Mouse (Mus musculus) embryonic facial prominence, embryonic 12.5 days (tissue): ENCODE data around the gene Abca5. TPM values are rescaled to one million over a fixed set of nuclear protein-coding genes. Genes with fewer than 3 reads are reported as not detected.
A peak's percentile ranks its signal among the peaks of the same experiment; 100 is the strongest.

Experiments
- ATAC-seq: fragments of 200-750 bp; cut with Nextera tagmentation; 2 replicates; pipeline ENCODE4 v1.8.0; 2017; ENCODE audit not compliant: insufficient number of reproducible peaks, insufficient read depth, low FRiP score, low TSS enrichment
- H3K27ac ChIP-seq: fragments of 300-500 bp; sonication (generic); 2 replicates; pipeline ENCODE4 v1.5.1; 2016; ENCODE audit warnings: mild to moderate bottlenecking
- H3K27me3 ChIP-seq: fragments of 300-500 bp; sonication (generic); 2 replicates; pipeline ENCODE4 v1.6.1; 2016; ENCODE audit warnings: mild to moderate bottlenecking, moderate library complexity
- H3K36me3 ChIP-seq: fragments of 300-500 bp; sonication (generic); 2 replicates; pipeline ENCODE4 v1.6.1; 2016; ENCODE audit warnings: mild to moderate bottlenecking
- H3K4me1 ChIP-seq: fragments of 300-500 bp; sonication (generic); 2 replicates; pipeline ENCODE4 v1.6.1; 2016
- H3K4me2 ChIP-seq: fragments of 300-500 bp; sonication (generic); replicated peaks from 2 replicates; pipeline ENCODE4 v1.6.1; 2016; ENCODE audit warnings: mild to moderate bottlenecking, moderate library complexity
- H3K4me3 ChIP-seq: fragments of 300-500 bp; sonication (generic); 2 replicates; pipeline ENCODE4 v1.5.1; 2016; ENCODE audit warnings: mild to moderate bottlenecking
- H3K9ac ChIP-seq: fragments of 300-500 bp; sonication (generic); 2 replicates; pipeline ENCODE4 v1.6.1; 2016; ENCODE audit warnings: mild to moderate bottlenecking, moderate library complexity
- H3K9me3 ChIP-seq: fragments of 300-500 bp; sonication (generic); 2 replicates; pipeline ENCODE4 v1.6.1; 2016; ENCODE audit warnings: mild to moderate bottlenecking, moderate library complexity
- WGBS: fragments of 180-500 bp; shearing (Covaris S2); methylation state at CpG from one replicate; pipeline ENCODE4 v1.1.7; 2016; 5-methylcytosine and 5-hydroxymethylcytosine counted together
- polyA plus RNA-seq: library from polyadenylated mRNA; unstranded; fragments of >200 nt; fragmentation: Nextera tagmentation; extraction: Ambion mirVana; gene quantifications from 2 replicates; pipeline ENCODE4 v1.2.1, GENCODE M21; 2016

Abca5 gene
- polyA plus RNA-seq, 1 experiment from 2014 or later: 8.0 TPM

- Histone ChIP-seq H3K4me3 (no peak overlapping the region), H3K27ac (no peak overlapping the region), H3K9me3 (no peaks in the 10 kb centered on the region), H3K36me3 (peaks cover 3% of the 10 kb centered on the region; the same call in 1 of the 2 replicates), H3K9ac (no peak overlapping the region), H3K4me1 (peaks cover 7% of the 10 kb centered on the region; the same call in 1 of the 2 replicates), H3K27me3 (no peaks in the 10 kb centered on the region), H3K4me2 (no peak overlapping the region)
- 79% methylated on average over 2 of the region's 2 CpGs for WGBS
- ATAC-seq: no peak
These were observed 46.9 kb downstream of the Abca5 start for GRCm38 (mm10) chr11:110290586-110290985.

GRCm38 (mm10) chr11:110288423-110288822, 49.1 kb downstream of the Abca5 start:
- peaks cover 7% of the 10 kb centered on the region; the same call in 1 of the 2 replicates for H3K4me1 ChIP-seq
- 85% methylated on average over 3 of the region's 3 CpGs for WGBS
- ATAC-seq: no peak
- no peaks in the 10 kb centered on the region for H3K27me3 ChIP-seq
- peaks cover 3% of the 10 kb centered on the region; the same call in 1 of the 2 replicates for H3K36me3 ChIP-seq
- no peak overlapping the region for H3K9ac ChIP-seq
- H3K27ac ChIP-seq: no peak overlapping the region
- no peak overlapping the region for H3K4me3 ChIP-seq
- no peak overlapping the region for H3K4me2 ChIP-seq
- H3K9me3 ChIP-seq: no peaks in the 10 kb centered on the region

GRCm38 (mm10) chr11:110287694-110288093, 49.8 kb downstream of the Abca5 start:
- H3K36me3 ChIP-seq: peaks cover 3% of the 10 kb centered on the region; the same call in 1 of the 2 replicates
- peaks cover 7% of the 10 kb centered on the region; the same call in 1 of the 2 replicates for H3K4me1 ChIP-seq
- no peaks in the 10 kb centered on the region for H3K9me3 ChIP-seq
- ATAC-seq: no peak
- 67% methylated on average over 9 of the region's 9 CpGs for WGBS
- H3K4me3 ChIP-seq: no peak overlapping the region
- no peaks in the 10 kb centered on the region for H3K27me3 ChIP-seq
- no peak overlapping the region for H3K27ac ChIP-seq
- no peak overlapping the region for H3K9ac ChIP-seq
- no peak overlapping the region for H3K4me2 ChIP-seq

- Histone ChIP-seq H3K4me2 (no peak overlapping the region), H3K9ac (no peak overlapping the region), H3K4me3 (no peak overlapping the region), H3K27me3 (no peaks in the 10 kb centered on the region), H3K9me3 (no peaks in the 10 kb centered on the region), H3K4me1 (peaks cover 7% of the 10 kb centered on the region; the same call in 1 of the 2 replicates), H3K27ac (no peak overlapping the region), H3K36me3 (peaks cover 3% of the 10 kb centered on the region; the same call in 1 of the 2 replicates)
- 73% methylated on average over 3 of the region's 3 CpGs for WGBS
- no peak for ATAC-seq
These were observed 51.2 kb downstream of the Abca5 start for GRCm38 (mm10) chr11:110286331-110286730.

- no peak overlapping the region for H3K4me3 ChIP-seq
- no peaks in the 10 kb centered on the region for H3K27me3 ChIP-seq
- H3K4me1 ChIP-seq: peaks cover 7% of the 10 kb centered on the region; the same call in 1 of the 2 replicates
- no peak overlapping the region for H3K4me2 ChIP-seq
- H3K9me3 ChIP-seq: no peaks in the 10 kb centered on the region
- H3K9ac ChIP-seq: no peak overlapping the region
- no peak overlapping the region for H3K27ac ChIP-seq
- ATAC-seq: no peak
- 77% methylated on average over 10 of the region's 10 CpGs for WGBS
- no peaks in the 10 kb centered on the region for H3K36me3 ChIP-seq
These were observed 52.7 kb downstream of the Abca5 start for GRCm38 (mm10) chr11:110284849-110285248.

- H3K4me3 ChIP-seq: no peak overlapping the region
- H3K4me2 ChIP-seq: no peak overlapping the region
- H3K4me1 ChIP-seq: peaks cover 7% of the 10 kb centered on the region; the same call in 1 of the 2 replicates
- no peaks in the 10 kb centered on the region for H3K9me3 ChIP-seq
- no peak overlapping the region for H3K9ac ChIP-seq
- 90% methylated on average over 9 of the region's 9 CpGs for WGBS
- no peak overlapping the region for H3K27ac ChIP-seq
- no peaks in the 10 kb centered on the region for H3K27me3 ChIP-seq
- no peaks in the 10 kb centered on the region for H3K36me3 ChIP-seq
- no peak for ATAC-seq
These were observed 53.2 kb downstream of the Abca5 start for GRCm38 (mm10) chr11:110284185-110284787.

GRCm38 (mm10) chr11:110274794-110275193, 62.7 kb downstream of the Abca5 start:
- Histone ChIP-seq H3K36me3 (no peaks in the 10 kb centered on the region), H3K4me1 (no peaks in the 10 kb centered on the region), H3K9ac (no peak overlapping the region), H3K27ac (no peak overlapping the region), H3K27me3 (no peaks in the 10 kb centered on the region), H3K9me3 (no peaks in the 10 kb centered on the region), H3K4me2 (no peak overlapping the region), H3K4me3 (no peak overlapping the region)
- 54% methylated on average over 3 of the region's 3 CpGs for WGBS
- ATAC-seq: no peak

GRCm38 (mm10) chr11:110271745-110272144, 65.8 kb downstream of the Abca5 start:
- WGBS: 5% methylated on average over 5 of the region's 5 CpGs
- Histone ChIP-seq H3K4me1 (no peaks in the 10 kb centered on the region), H3K27me3 (no peaks in the 10 kb centered on the region), H3K9me3 (no peaks in the 10 kb centered on the region), H3K27ac (no peak overlapping the region), H3K36me3 (no peaks in the 10 kb centered on the region), H3K4me2 (no peak overlapping the region), H3K4me3 (no peak overlapping the region), H3K9ac (no peak overlapping the region)
- ATAC-seq: 0 out of 2 replicates have a peak, but pooled peaks have one; percentile 41

GRCm38 (mm10) chr11:110268244-110268844, 69.2 kb downstream of the Abca5 start:
- Histone ChIP-seq H3K9ac (no peak overlapping the region), H3K4me2 (no peak overlapping the region), H3K27me3 (no peaks in the 10 kb centered on the region), H3K4me3 (no peak overlapping the region), H3K36me3 (no peaks in the 10 kb centered on the region), H3K27ac (no peak overlapping the region), H3K9me3 (no peaks in the 10 kb centered on the region), H3K4me1 (no peaks in the 10 kb centered on the region)
- WGBS: 49% methylated on average over 8 of the region's 8 CpGs
- ATAC-seq: no peak

GRCm38 (mm10) chr11:110267232-110267631, 70.3 kb downstream of the Abca5 start:
- ATAC-seq: no peak
- H3K4me1 ChIP-seq: no peaks in the 10 kb centered on the region
- 96% methylated on average over 6 of the region's 6 CpGs for WGBS
- no peak overlapping the region for H3K27ac ChIP-seq
- no peaks in the 10 kb centered on the region for H3K36me3 ChIP-seq
- H3K9me3 ChIP-seq: no peaks in the 10 kb centered on the region
- H3K4me2 ChIP-seq: no peak overlapping the region
- H3K27me3 ChIP-seq: no peaks in the 10 kb centered on the region
- no peak overlapping the region for H3K4me3 ChIP-seq
- H3K9ac ChIP-seq: no peak overlapping the region

- Histone ChIP-seq H3K4me1 (no peaks in the 10 kb centered on the region), H3K9me3 (no peaks in the 10 kb centered on the region), H3K27me3 (no peaks in the 10 kb centered on the region), H3K36me3 (no peaks in the 10 kb centered on the region), H3K4me3 (no peak overlapping the region), H3K4me2 (no peak overlapping the region), H3K27ac (no peak overlapping the region), H3K9ac (no peak overlapping the region)
- 92% methylated on average over 11 of the region's 11 CpGs for WGBS
- no peak for ATAC-seq
These were observed 70.8 kb downstream of the Abca5 start for GRCm38 (mm10) chr11:110266757-110267156.

GRCm38 (mm10) chr11:110261867-110262266, 75.6 kb downstream of the Abca5 start:
- H3K36me3 ChIP-seq: no peaks in the 10 kb centered on the region
- H3K27me3 ChIP-seq: no peaks in the 10 kb centered on the region
- no peak overlapping the region for H3K9ac ChIP-seq
- 73% methylated on average over 3 of the region's 3 CpGs for WGBS
- no peak for ATAC-seq
- H3K4me2 ChIP-seq: no peak overlapping the region
- no peak overlapping the region for H3K4me3 ChIP-seq
- H3K4me1 ChIP-seq: no peaks in the 10 kb centered on the region
- no peaks in the 10 kb centered on the region for H3K9me3 ChIP-seq
- H3K27ac ChIP-seq: no peak overlapping the region
